Mouse (Mus musculus) thymus, adult 2 months (tissue): ENCODE results near the gene Susd5. TPM values are rescaled to one million over a fixed set of nuclear protein-coding genes. Genes with fewer than 3 reads are reported as not detected.
"Not testable (repeated sequence)": the region's sequence is repeated elsewhere in the genome, so short reads cannot be mapped to it uniquely, and the experiment has no call there.

ENCODE experiments used
- DNase-seq: peaks from one replicate; pipeline ENCODE4 v3.0.0; 2021
- H3K27ac ChIP-seq: fragments of 200-500 bp; 2 replicates; pipeline ENCODE4 v1.5.1; 2012; ENCODE audit warnings: low read length, control low read depth; ENCODE audit not compliant: control insufficient read depth, insufficient read depth
- H3K27me3 ChIP-seq: fragments of 200-500 bp; 2 replicates; pipeline ENCODE4 v1.6.1; 2012; ENCODE audit warnings: mild to moderate bottlenecking, low read length, moderate library complexity, mixed read lengths; ENCODE audit not compliant: control insufficient read depth, insufficient read depth
- H3K36me3 ChIP-seq: fragments of 200-500 bp; 2 replicates; pipeline ENCODE4 v1.6.1; 2012; ENCODE audit warnings: mild to moderate bottlenecking, low read length, moderate library complexity; ENCODE audit not compliant: control insufficient read depth, insufficient read depth
- H3K4me1 ChIP-seq: fragments of 200-500 bp; replicated peaks from 2 replicates; pipeline ENCODE4 v1.6.1; 2012; ENCODE audit warnings: low read length; ENCODE audit not compliant: control insufficient read depth, insufficient read depth
- H3K4me3 ChIP-seq: fragments of 200-500 bp; 2 replicates; pipeline ENCODE4 v1.5.1; 2012; ENCODE audit warnings: mild to moderate bottlenecking, low read length, control low read depth, moderate library complexity; ENCODE audit not compliant: control insufficient read depth, insufficient read depth
- CTCF ChIP-seq: fragments of 200-500 bp; IDR thresholded peaks from 2 replicates; pipeline ENCODE4 v1.5.1; 2012; ENCODE audit warnings: mild to moderate bottlenecking, control low read depth, low read length, moderate library complexity, borderline replicate concordance; ENCODE audit not compliant: control insufficient read depth, poor library complexity, insufficient read depth; ENCODE audit errors: extremely low read depth
- POLR2A ChIP-seq: fragments of 200-500 bp; IDR thresholded peaks from 2 replicates; pipeline ENCODE4 v1.6.1; 2012; ENCODE audit warnings: mild to moderate bottlenecking, low read length, control low read depth, moderate library complexity; ENCODE audit not compliant: control insufficient read depth, poor library complexity, insufficient read depth; ENCODE audit errors: extremely low read depth
- WGBS: fragments of 180-500 bp; shearing (Covaris S2); methylation state at CpG from one replicate; pipeline ENCODE4 v1.1.7; 2018; 5-methylcytosine and 5-hydroxymethylcytosine counted together
- polyA plus RNA-seq: library from polyadenylated mRNA; depleted of rRNA; stranded (reverse); fragments of >200 nt; gene quantifications from 2 replicates; pipeline ENCODE4 v1.2.3, GENCODE M21; 2012

Susd5 gene
- polyA plus RNA-seq, 1 experiment: 0.30 TPM

DNA sequence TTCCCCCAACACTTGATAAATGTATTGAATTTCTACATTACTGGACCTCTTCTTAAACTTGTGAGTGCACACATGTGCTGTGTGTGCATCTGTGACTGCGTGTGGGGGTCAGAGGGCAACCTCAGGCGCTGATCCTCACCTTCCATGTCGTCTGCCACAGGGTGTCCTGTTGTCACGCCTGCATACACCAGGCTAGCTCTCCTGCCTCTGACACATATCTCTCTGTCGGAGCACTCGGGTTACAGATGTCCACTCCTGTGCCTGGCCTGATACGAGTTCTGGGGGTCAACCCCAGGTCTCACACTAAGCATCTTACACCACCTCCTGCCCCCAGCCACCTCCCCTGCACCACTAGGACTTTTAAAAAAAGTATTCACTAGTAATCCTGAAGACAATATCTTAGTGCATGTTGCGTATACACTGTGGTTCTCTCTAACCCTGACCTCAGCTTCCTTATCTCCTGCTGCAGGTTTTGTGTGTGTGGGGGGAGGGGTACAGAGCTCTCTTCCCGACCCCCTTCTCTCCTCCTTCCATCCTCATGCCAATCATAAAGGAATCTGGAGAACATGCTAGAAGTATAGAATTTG, 41.9 kb downstream of the Susd5 start:
- Histone ChIP-seq H3K27ac (no peak overlapping the region), H3K27me3 (no peaks in the 10 kb centered on the region), H3K36me3 (no peaks in the 10 kb centered on the region), H3K4me3 (no peak overlapping the region), H3K4me1 (no peaks in the 10 kb centered on the region)
- 53% methylated on average over 9 of the region's 9 CpGs for whole genome bisulfite sequencing
- no peak for TF ChIP-seq POLR2A
- no peak for TF ChIP-seq CTCF
- no peak for DNase-seq

DNA sequence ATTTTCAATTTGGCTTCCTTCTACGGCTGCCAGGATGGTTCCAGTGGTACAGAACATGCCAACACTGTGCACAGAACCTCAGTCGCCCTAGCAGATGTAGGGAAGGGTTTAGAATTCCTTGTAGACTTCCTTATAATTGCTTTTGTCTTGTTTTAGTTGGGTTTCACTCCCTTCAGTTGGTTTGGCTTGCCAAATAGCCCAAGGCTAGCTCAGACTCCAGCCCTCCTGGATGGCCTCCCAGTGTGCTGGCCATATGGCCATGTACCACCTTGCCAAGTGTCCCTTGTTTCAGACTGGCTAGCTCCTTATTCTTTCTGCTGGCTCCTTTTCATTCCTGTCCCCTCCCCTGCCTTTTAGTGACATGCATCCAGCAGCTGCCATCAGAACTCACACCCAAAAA, 53.3 kb downstream of the Susd5 start:
- no peak for DNase-seq
- no peak overlapping the region for H3K4me3 ChIP-seq
- H3K36me3 ChIP-seq: no peaks in the 10 kb centered on the region
- no peak overlapping the region for H3K27ac ChIP-seq
- no peak for TF ChIP-seq POLR2A
- WGBS: 91% methylated on average over 2 of the region's 2 CpGs
- no peaks in the 10 kb centered on the region for H3K27me3 ChIP-seq
- no peaks in the 10 kb centered on the region for H3K4me1 ChIP-seq

DNA sequence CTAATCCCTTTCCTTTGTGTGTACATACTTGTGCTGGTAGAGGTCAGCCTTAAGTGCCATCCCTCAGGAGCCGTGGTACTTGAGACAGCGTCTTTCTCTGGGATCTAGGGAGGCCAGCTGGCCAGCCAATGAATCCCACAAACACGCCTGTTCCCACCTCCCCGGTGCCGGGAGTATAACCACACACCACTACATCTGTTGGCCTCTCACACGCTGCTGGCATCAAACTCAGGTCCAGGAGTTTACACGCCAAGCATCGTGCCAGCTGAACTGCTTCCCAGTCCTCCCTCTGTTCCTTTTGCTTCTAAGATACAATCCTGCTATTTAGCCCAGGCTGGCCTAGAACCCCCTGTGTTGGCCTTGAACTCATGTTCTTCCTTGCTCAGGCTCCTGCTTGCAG, 54.2 kb downstream of the Susd5 start:
- WGBS: 99% methylated on average over 8 of the region's 8 CpGs
- no peak for DNase-seq
- Histone ChIP-seq H3K27ac (no peak overlapping the region), H3K27me3 (no peaks in the 10 kb centered on the region), H3K4me1 (no peaks in the 10 kb centered on the region), H3K4me3 (no peak overlapping the region), H3K36me3 (no peaks in the 10 kb centered on the region)
- TF ChIP-seq POLR2A: no peak
- TF ChIP-seq CTCF: no peak

DNA sequence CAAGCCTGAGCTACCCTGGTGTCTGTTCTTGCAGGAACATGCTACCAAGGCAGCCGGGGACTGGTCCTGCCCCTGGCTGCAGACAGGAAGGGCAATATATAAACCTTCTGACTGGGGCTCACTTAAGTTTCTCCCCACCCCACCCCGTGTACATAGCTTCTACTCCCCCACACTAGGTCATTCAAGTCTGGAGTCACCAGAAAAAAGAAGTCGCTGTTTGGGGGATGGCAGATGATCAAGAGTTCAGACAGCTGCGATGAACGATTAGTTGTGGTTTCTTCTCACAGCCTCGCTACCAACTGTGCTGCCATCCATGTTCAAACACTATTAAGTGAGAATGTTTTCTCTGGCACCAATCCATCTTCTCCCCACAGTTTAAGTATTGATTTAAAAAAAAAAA, 55.3 kb downstream of the Susd5 start:
- H3K36me3 ChIP-seq: no peaks in the 10 kb centered on the region
- 9% methylated on average over 6 of the region's 6 CpGs for WGBS
- no peak for DNase-seq
- H3K4me1 ChIP-seq: no peaks in the 10 kb centered on the region
- H3K27me3 ChIP-seq: no peaks in the 10 kb centered on the region
- H3K27ac ChIP-seq: no peak overlapping the region
- no peak for TF ChIP-seq POLR2A
- TF ChIP-seq CTCF: no peak
- no peak overlapping the region for H3K4me3 ChIP-seq

DNA sequence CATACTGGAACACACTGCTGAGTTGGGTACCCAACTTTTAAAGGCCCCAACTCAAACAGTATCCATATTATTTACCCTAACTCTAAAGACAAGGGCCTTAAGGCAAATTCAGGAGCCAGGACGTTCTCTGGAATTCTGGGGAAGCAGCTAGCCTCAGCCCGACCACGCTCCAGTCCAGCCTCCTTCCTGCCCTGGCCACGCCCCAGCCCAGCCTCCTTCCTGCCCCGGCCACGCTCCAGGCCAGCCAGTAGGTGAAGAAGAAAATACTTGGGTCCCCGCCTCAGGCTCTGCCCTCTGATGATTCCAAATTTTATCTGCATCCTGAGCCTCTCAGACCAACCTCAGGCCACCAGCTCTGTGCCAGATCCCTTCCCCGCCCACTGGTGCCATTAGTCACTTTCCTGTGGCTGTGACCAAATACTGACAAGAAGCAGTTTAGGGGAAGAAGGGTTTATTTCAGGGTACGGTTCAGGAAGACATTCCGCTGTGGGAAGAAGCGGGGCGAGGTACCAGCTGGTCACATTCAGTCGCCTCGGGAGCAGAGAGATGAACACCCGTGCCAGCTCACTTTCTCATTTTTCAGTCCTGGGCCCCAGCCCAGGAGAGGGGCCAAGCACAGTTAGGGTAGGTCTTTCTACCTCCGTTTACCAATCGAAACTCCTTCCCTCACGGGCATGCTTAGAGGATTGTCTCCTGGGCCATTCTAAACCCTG, 57.1 kb downstream of the Susd5 start:
- Histone ChIP-seq H3K4me1 (no peaks in the 10 kb centered on the region), H3K36me3 (no peaks in the 10 kb centered on the region), H3K27me3 (no peaks in the 10 kb centered on the region), H3K27ac (no peak overlapping the region), H3K4me3 (no peak overlapping the region)
- no peak for TF ChIP-seq POLR2A
- DNase-seq: no peak
- WGBS: 71% methylated on average over 18 of the region's 18 CpGs

DNA sequence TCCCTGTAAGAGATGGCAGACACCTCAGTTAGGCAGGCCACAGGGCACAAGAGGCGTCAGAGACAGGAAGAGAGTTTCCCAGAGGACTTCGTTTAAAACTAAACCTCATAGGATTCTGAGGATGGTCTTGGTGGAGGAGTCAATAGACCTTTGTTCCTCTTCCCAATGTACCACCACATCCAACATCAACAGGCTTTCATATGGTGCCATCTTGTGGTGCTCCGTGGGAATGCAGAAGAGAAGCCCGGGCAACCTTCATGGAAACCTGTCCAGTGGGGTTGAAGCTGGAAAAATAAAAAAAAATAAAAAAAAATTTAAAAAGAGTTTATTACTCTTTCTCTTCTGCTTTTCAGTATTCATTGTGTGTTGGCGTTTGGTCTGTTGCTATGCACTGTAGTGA, 59.7 kb downstream of the Susd5 start:
- WGBS: 14% methylated on average over 5 of the region's 5 CpGs
- H3K27ac ChIP-seq, H3K4me1 ChIP-seq, H3K27me3 ChIP-seq, H3K4me3 ChIP-seq, H3K36me3 ChIP-seq: not testable (repeated sequence)
- DNase-seq: peak; percentile 37

DNA sequence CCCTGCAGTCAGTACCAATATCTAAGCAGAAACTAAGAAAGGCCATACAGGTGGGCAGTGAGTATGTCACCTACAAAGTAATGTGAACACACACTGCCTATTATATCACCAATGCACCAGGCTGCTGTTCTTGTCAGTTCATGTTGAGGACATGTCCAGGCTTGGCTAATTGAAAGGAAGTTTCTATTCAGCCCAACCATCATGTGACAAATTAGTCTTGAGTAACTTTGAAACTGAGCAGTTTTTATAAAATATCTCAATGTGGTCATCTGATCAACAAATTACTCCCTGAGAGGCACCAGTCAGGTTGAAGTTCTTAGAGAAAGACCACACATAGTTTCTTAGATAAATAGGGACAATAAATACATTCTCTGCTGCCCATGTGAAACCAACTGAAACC, 65.9 kb downstream of the Susd5 start:
- not testable (repeated sequence) for H3K27me3 ChIP-seq, H3K36me3 ChIP-seq

DNA sequence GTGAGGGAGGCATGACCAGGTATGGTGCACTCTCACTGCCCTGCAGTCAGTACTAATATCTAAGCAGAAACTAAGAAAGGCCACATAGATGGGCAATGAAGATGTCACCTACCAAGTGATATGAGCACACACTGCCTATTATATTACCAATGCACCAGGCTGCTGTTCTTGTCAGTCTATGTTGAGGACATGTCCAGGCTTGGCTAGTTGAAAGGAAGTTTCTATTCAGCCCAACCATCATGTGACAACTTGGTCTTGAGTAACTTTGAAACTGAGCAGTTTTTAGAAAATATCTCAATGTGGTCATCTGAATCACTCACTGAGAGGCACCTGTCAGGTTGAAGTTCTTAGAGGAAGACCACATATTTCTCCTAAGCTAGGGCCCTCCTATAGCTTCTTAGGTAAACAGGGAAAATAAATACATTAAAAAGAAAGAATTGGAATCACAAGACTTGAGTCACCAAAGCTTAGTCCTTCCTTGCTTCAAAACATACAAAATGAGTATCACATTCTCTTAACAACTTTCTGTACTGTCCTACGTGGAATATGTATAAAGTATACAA, 72.4 kb downstream of the Susd5 start:
- H3K4me3 ChIP-seq, H3K36me3 ChIP-seq, H3K4me1 ChIP-seq, H3K27me3 ChIP-seq, H3K27ac ChIP-seq, DNase-seq: not testable (repeated sequence)
- WGBS: 88% methylated on average over 1 of the region's 1 CpGs

More for the DNA sequence above, 65.9 kb downstream of the Susd5 start:
- not testable (repeated sequence) for DNase-seq, H3K4me3 ChIP-seq, H3K4me1 ChIP-seq, H3K27ac ChIP-seq
